ENCODE assay signal across 19 mouse cellular contexts in genomic region chr9:26924146-26924545, GRCm38 (mm10). TPM values are rescaled to one million over a fixed set of nuclear protein-coding genes. Genes with fewer than 3 reads are reported as not detected.
DNase-seq lines count a peak whose midpoint lies in the region; ATAC-seq and TF ChIP-seq lines count a peak whose summit lies in the region.
"Had no signal": no experiment of that assay in that cellular context is flagged by ENCODE, and none has a peak within 500 bp of the region (broad histone marks: within the 10 kb centered on the region; RNA-seq: fewer than 3 reads in every experiment).

No protein-coding gene starts in this region.

- no peaks in the 10 kb centered on the region for H3K36me3 ChIP-seq in embryonic facial prominence, embryonic 14.5 days (ENCODE audit: control insufficient read depth, insufficient read depth, low read length)
- H3K36me3 ChIP-seq in embryonic facial prominence, embryonic 10.5 days (replicated peaks), result no peaks in the 10 kb centered on the region
- H3K36me3 ChIP-seq in midbrain, postnatal 0 days (ENCODE audit: insufficient read depth, low read length), result no peaks in the 10 kb centered on the region
- H3K36me3 ChIP-seq in midbrain, embryonic 11.5 days (ENCODE audit: control insufficient read depth, insufficient read depth, low read length), result no peaks in the 10 kb centered on the region
- H3K36me3 ChIP-seq: limb, embryonic 12.5 days had no signal

- H3K27me3 ChIP-seq in embryonic facial prominence, embryonic 14.5 days (replicated peaks; ENCODE audit: control insufficient read depth, insufficient read depth, low read length), result no peaks in the 10 kb centered on the region
- no peaks in the 10 kb centered on the region for H3K27me3 ChIP-seq in embryonic facial prominence, embryonic 10.5 days (replicated peaks; ENCODE audit: low read depth, poor library complexity, severe bottlenecking)
- no peaks in the 10 kb centered on the region for H3K27me3 ChIP-seq in midbrain, postnatal 0 days (ENCODE audit: insufficient read depth, low read length)
- H3K27me3 ChIP-seq in midbrain, embryonic 11.5 days (ENCODE audit: control insufficient read depth, insufficient read depth, low read length), result no peaks in the 10 kb centered on the region
- H3K27me3 ChIP-seq: limb, embryonic 12.5 days had no signal

- no peak overlapping the region for H3K9ac ChIP-seq in embryonic facial prominence, embryonic 14.5 days (ENCODE audit: low read depth, low read length)
- H3K9ac ChIP-seq in midbrain, postnatal 0 days (replicated peaks; ENCODE audit: low read length, poor library complexity, severe bottlenecking), result no peak overlapping the region
- no peak overlapping the region for H3K9ac ChIP-seq in midbrain, embryonic 11.5 days (ENCODE audit: low read length)
- H3K9ac ChIP-seq: limb, embryonic 12.5 days had no signal

- H3K4me2 ChIP-seq in embryonic facial prominence, embryonic 14.5 days (ENCODE audit: low read depth, low read length), result no peak overlapping the region
- H3K4me2 ChIP-seq in midbrain, postnatal 0 days (ENCODE audit: low read depth, low read length, poor library complexity, severe bottlenecking), result no peak overlapping the region
- H3K4me2 ChIP-seq in midbrain, embryonic 11.5 days, result no peak overlapping the region
- H3K4me2 ChIP-seq: limb, embryonic 12.5 days had no signal

- H3K9me3 ChIP-seq in embryonic facial prominence, embryonic 14.5 days (ENCODE audit: control insufficient read depth, low read length), result no peaks in the 10 kb centered on the region
- H3K9me3 ChIP-seq in embryonic facial prominence, embryonic 10.5 days, result no peaks in the 10 kb centered on the region
- no peaks in the 10 kb centered on the region for H3K9me3 ChIP-seq in midbrain, postnatal 0 days (ENCODE audit: low read length)
- no peaks in the 10 kb centered on the region for H3K9me3 ChIP-seq in midbrain, embryonic 11.5 days (ENCODE audit: control insufficient read depth, low read length)
- H3K9me3 ChIP-seq: limb, embryonic 12.5 days had no signal

- H3K4me1 ChIP-seq in embryonic facial prominence, embryonic 14.5 days (ENCODE audit: control insufficient read depth, insufficient read depth, low read length), result no peaks in the 10 kb centered on the region
- H3K4me1 ChIP-seq in embryonic facial prominence, embryonic 10.5 days, result no peaks in the 10 kb centered on the region
- H3K4me1 ChIP-seq in midbrain, postnatal 0 days (ENCODE audit: insufficient read depth, low read length), result no peaks in the 10 kb centered on the region
- no peaks in the 10 kb centered on the region for H3K4me1 ChIP-seq in midbrain, embryonic 11.5 days (ENCODE audit: control insufficient read depth, insufficient read depth, low read length)

- WGBS in embryonic facial prominence, embryonic 14.5 days, result 44% methylated on average over 3 of the region's 3 CpGs
- WGBS in embryonic facial prominence, embryonic 10.5 days, result 85% methylated on average over 3 of the region's 3 CpGs
- WGBS in midbrain, postnatal 0 days, result 65% methylated on average over 3 of the region's 3 CpGs
- 91% methylated on average over 3 of the region's 3 CpGs for WGBS in midbrain, embryonic 11.5 days

- DNase-seq in embryonic facial prominence, embryonic 14.5 days (ENCODE audit: low spot score), result peak; percentile 17
- no peak for DNase-seq in embryonic facial prominence, embryonic 10.5 days (ENCODE audit: low spot score)
- peak; percentile 9 for DNase-seq in midbrain, postnatal 0 days (ENCODE audit: low spot score)
- DNase-seq in midbrain, embryonic 11.5 days (ENCODE audit: low spot score, missing footprints), result no peak
- peak; percentile 54 to 65 for DNase-seq in lung, adult 18-20 months
- no peak for DNase-seq in layer of hippocampus, adult 18-20 months (ENCODE audit: low spot score in 2 of 2)
- DNase-seq: cerebellum, adult 9-11 months; gastrocnemius, adult 2 months; thymus, adult 2 months had no signal

- ATAC-seq in embryonic facial prominence, embryonic 14.5 days (ENCODE audit: low read depth), result no peak; the same call in 1 of the 2 replicates
- no peak for ATAC-seq in midbrain, postnatal 0 days (ENCODE audit: low FRiP score)
- ATAC-seq in midbrain, embryonic 11.5 days (ENCODE audit: low FRiP score), result no peak
- no peak for ATAC-seq in inflammation-experienced regulatory T-cells, adult 6 months
- no peak for ATAC-seq in CD4-positive, CD25-positive, alpha-beta regulatory T cell, adult 4 months

- no peak overlapping the region for H3K4me3 ChIP-seq in embryonic facial prominence, embryonic 14.5 days (ENCODE audit: low read depth, low read length)
- no peak overlapping the region for H3K4me3 ChIP-seq in embryonic facial prominence, embryonic 10.5 days
- H3K4me3 ChIP-seq in midbrain, postnatal 0 days (ENCODE audit: low read depth, low read length), result no peak overlapping the region
- H3K4me3 ChIP-seq in midbrain, embryonic 11.5 days (ENCODE audit: low read depth, low read length), result no peak overlapping the region
- H3K4me3 ChIP-seq: erythroblast, embryonic 14.5 days; gastrocnemius, adult 2 months; layer of hippocampus, adult 2 months; limb, embryonic 12.5 days had no signal

- no peak for TF ChIP-seq CTCF in midbrain, postnatal 0 days (IDR thresholded peaks at IDR 0.05)

- H3K27ac ChIP-seq in embryonic facial prominence, embryonic 14.5 days (replicated peaks; ENCODE audit: low read depth, low read length), result no peak overlapping the region
- H3K27ac ChIP-seq in embryonic facial prominence, embryonic 10.5 days (replicated peaks), result no peak overlapping the region
- H3K27ac ChIP-seq in midbrain, postnatal 0 days (ENCODE audit: low read depth, low read length), result no peak overlapping the region
- no peak overlapping the region for H3K27ac ChIP-seq in midbrain, embryonic 11.5 days (ENCODE audit: low read depth, low read length)
- H3K27ac ChIP-seq: gastrocnemius, adult 2 months; layer of hippocampus, adult 2 months; limb, embryonic 12.5 days had no signal

RNA-seq across cellular contexts. Expression of gene Gm1110, which starts 1.2 kb away (rescaled TPM):
- 0.16 TPM in 1 of 2 replicates, not detected in the other for polyA plus RNA-seq in embryonic facial prominence, embryonic 14.5 days (2014; fragmentation: Nextera tagmentation; extraction: Ambion mirVana)
- not detected in 2 replicates for polyA plus RNA-seq in embryonic facial prominence, embryonic 10.5 days (2016; fragmentation: Nextera tagmentation; extraction: Ambion mirVana)
- 0.38 TPM in 1 of 2 replicates, not detected in the other for total RNA-seq in midbrain, postnatal 0 days (2014; rRNA removed)
- not detected in 2 replicates for polyA plus RNA-seq in midbrain, postnatal 0 days (2015; fragmentation: Nextera tagmentation; extraction: Ambion mirVana)
- polyA plus RNA-seq in midbrain, embryonic 11.5 days (2014; fragmentation: Nextera tagmentation; extraction: Ambion mirVana), result not detected in 2 replicates
- under 1 TPM in 1 of 3 experiments, not detected in 2; 0.40 TPM for polyA plus RNA-seq in inflammation-experienced regulatory T-cells, adult 6 months (2017; shearing (Covaris generic))
- total RNA-seq in layer of hippocampus, adult 18-20 months (2021), result not detected
- under 1 TPM in 1 of 2 experiments, not detected in 1; 0.38 TPM for polyA plus RNA-seq in CD4-positive, CD25-positive, alpha-beta regulatory T cell, adult 4 months (2017; shearing (Covaris generic))
- total RNA-seq: gastrocnemius, adult 2 months; heart, postnatal 25 days; layer of hippocampus, adult 2 months; megakaryocyte-erythroid progenitor cell, adult 5-6 weeks; MEL had no signal
- polyA plus RNA-seq: erythroblast, embryonic 14.5 days; limb, embryonic 12.5 days; neural tube, embryonic 14.5 days; spleen, adult 2 months; thymus, adult 2 months had no signal

Comparison
In these comparisons a context has a peak if more than half of its experiments do, and no peak if none do; other contexts are left out.
1. DNase-seq: peak in embryonic facial prominence, embryonic 14.5 days (single experiment), midbrain, postnatal 0 days (single experiment) and lung, adult 18-20 months (2 of 2); none in embryonic facial prominence, embryonic 10.5 days (single experiment), midbrain, embryonic 11.5 days (single experiment) and layer of hippocampus, adult 18-20 months (0 of 2).